Mouse (Mus musculus) adrenal gland (tissue): ENCODE data around the gene Mbtd1.

Source experiments
- intact Hi-C: fragments of 180-260 bp; cut with DNase I; formaldehyde crosslinking; loops from one replicate; pipeline ENCODE4 v1.15.1; 2025

Mbtd1 gene

GRCm38 (mm10) chr11:93985265-93985664, 99.6 kb downstream of the Mbtd1 start:
- intact Hi-C loops: no loop called here

GRCm38 (mm10) chr11:93986298-93986697, 100.6 kb downstream of the Mbtd1 start:
- intact Hi-C loops: no loop called here

- intact Hi-C loops: no loop called here
These were observed 101.4 kb downstream of the Mbtd1 start for GRCm38 (mm10) chr11:93987026-93987425.

GRCm38 (mm10) chr11:93987625-93988327, 102.1 kb downstream of the Mbtd1 start:
- intact Hi-C loops: no loop called here

GRCm38 (mm10) chr11:93988328-93989062, 102.8 kb downstream of the Mbtd1 start:
- intact Hi-C loops: no loop called here

- intact Hi-C loops: no loop called here
These were observed 108.9 kb downstream of the Mbtd1 start for GRCm38 (mm10) chr11:93994531-93994930.

- intact Hi-C loops: no loop called here
These were observed 109.6 kb downstream of the Mbtd1 start for GRCm38 (mm10) chr11:93995111-93995719.

GRCm38 (mm10) chr11:93995720-93996305, 110.2 kb downstream of the Mbtd1 start, which contains the start of gene Spag9:
Gene Spag9 (plus strand): TSS chr11:93996091.
- intact Hi-C loops: no loop called here
